Mouse (Mus musculus) cortical plate, adult 2 months (tissue): Measurements from ENCODE around the gene T2. TPM values are rescaled to one million over a fixed set of nuclear protein-coding genes. Genes with fewer than 3 reads are reported as not detected.
A peak's percentile ranks its signal among the peaks of the same experiment; 100 is the strongest.

Experiments used
- H3K27ac ChIP-seq: fragments of 200-500 bp; 2 replicates; pipeline ENCODE4 v1.5.1; 2012; ENCODE audit warnings: low read length, control low read depth, inconsistent platforms; ENCODE audit not compliant: insufficient read depth
- H3K4me1 ChIP-seq: fragments of 200-500 bp; 2 replicates; pipeline ENCODE4 v1.6.1; 2011; ENCODE audit warnings: low read length; ENCODE audit not compliant: control insufficient read depth, insufficient read depth
- H3K4me3 ChIP-seq: fragments of 200-500 bp; 2 replicates; pipeline ENCODE4 v1.5.1; 2011; ENCODE audit warnings: mild to moderate bottlenecking, low read length, control low read depth; ENCODE audit not compliant: insufficient read depth
- CTCF ChIP-seq: fragments of 200-500 bp; IDR thresholded peaks from 2 replicates; pipeline ENCODE4 v1.5.1; 2011; ENCODE audit warnings: mild to moderate bottlenecking, control low read depth, low read length; ENCODE audit not compliant: insufficient read depth; ENCODE audit errors: extremely low read depth
- POLR2A ChIP-seq: fragments of 200-500 bp; IDR thresholded peaks from 2 replicates; pipeline ENCODE4 v1.6.1; 2011; ENCODE audit warnings: mild to moderate bottlenecking, low read length, control low read depth; ENCODE audit not compliant: insufficient read depth; ENCODE audit errors: extremely low read depth
- polyA plus RNA-seq: library from polyadenylated mRNA; depleted of rRNA; stranded (reverse); fragments of >200 nt; gene quantifications from 2 replicates; pipeline ENCODE4 v1.2.3, GENCODE M21; 2012

T2 gene
- polyA plus RNA-seq, 1 experiment = 1.2 TPM

GRCm38 (mm10) chr17:8410330-8410729, 54.5 kb downstream of the T2 start:
- Histone ChIP-seq H3K27ac (no peak overlapping the region), H3K4me3 (no peak overlapping the region), H3K4me1 (no peaks in the 10 kb centered on the region)
- TF ChIP-seq POLR2A (no peak), CTCF (no peak)

- Histone ChIP-seq H3K4me3 (no peak overlapping the region), H3K4me1 (no peaks in the 10 kb centered on the region), H3K27ac (no peak overlapping the region)
- TF ChIP-seq CTCF = no peak
- TF ChIP-seq POLR2A = no peak
Measured at GRCm38 (mm10) chr17:8413656-8414055, 57.9 kb downstream of the T2 start.

DNA sequence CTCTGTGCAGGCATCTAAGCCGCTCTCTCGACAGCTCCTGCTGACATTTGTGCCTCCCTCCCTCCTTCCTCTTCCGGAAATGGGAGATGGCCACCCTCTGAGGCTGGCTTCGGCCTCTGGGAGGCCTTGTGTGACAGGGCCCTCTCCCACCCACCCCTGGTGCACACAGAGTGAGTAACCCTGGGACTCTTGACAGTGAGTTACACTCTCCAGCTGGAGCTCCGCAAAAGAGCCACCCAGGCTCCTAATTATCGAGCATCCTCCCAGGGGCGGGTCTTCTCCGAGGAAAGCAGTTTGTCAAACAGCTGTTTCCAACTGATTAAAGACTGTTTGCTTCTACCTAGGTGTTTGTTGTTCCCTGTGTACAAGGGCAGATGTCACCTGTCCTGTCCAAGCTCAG, 59.7 kb downstream of the T2 start:
- Histone ChIP-seq H3K4me1 (no peaks in the 10 kb centered on the region), H3K27ac (no peak overlapping the region), H3K4me3 (no peak overlapping the region)
- no peak for TF ChIP-seq CTCF
- no peak for TF ChIP-seq POLR2A

GRCm38 (mm10) chr17:8416865-8417264, 61.1 kb downstream of the T2 start:
- H3K4me3 ChIP-seq = no peak overlapping the region
- no peak overlapping the region for H3K27ac ChIP-seq
- TF ChIP-seq CTCF (no peak), POLR2A (no peak)
- no peaks in the 10 kb centered on the region for H3K4me1 ChIP-seq

DNA sequence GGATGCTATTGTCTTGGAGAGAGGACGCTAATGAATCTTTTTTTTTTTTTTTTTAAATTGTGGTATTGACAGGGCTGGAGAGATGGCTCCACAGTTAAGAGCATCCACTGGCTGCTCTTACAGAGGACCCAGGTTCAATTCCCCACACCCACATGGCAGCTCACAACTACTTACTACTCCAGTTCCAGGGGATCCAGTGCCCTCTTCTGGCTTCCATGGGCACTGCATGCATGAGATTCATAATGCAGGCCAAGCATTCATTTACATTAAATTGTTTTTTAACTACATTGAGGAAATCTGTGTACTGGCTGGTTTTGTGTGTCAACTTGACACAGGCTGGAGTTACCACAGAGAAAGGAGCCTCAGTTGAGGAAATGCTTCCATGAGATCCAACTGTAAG, 64.9 kb downstream of the T2 start:
- no peaks in the 10 kb centered on the region for H3K4me1 ChIP-seq
- H3K4me3 ChIP-seq = no peak overlapping the region
- no peak for TF ChIP-seq CTCF
- no peak for TF ChIP-seq POLR2A
- H3K27ac ChIP-seq = no peak overlapping the region

DNA sequence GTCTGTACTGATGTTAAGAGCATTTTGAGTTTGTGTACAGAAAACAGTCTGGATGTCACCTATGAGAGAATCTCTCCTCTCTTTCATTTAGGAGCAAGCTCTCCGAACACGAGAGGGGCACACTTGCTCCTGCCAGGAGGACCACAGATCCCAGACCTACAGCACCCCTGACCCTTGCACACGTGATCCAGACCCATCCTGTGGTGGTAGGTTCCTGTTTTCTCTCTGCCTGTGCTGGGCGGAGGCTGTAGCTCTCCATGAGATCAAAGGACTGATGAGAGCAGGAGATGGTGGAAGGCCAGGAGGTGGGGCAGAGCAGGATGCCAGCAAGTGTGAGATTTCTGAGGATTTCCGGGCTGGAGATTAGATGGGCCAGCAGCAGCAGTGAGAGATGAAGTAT, 65.7 kb downstream of the T2 start:
- Histone ChIP-seq H3K27ac (no peak overlapping the region), H3K4me1 (no peaks in the 10 kb centered on the region), H3K4me3 (no peak overlapping the region)
- TF ChIP-seq POLR2A (no peak), CTCF (no peak)

- TF ChIP-seq CTCF = peak; percentile 36
- no peak for TF ChIP-seq POLR2A
- Histone ChIP-seq H3K27ac (no peak overlapping the region), H3K4me3 (no peak overlapping the region), H3K4me1 (no peaks in the 10 kb centered on the region)
Measured at GRCm38 (mm10) chr17:8423283-8423682, 67.5 kb downstream of the T2 start.

GRCm38 (mm10) chr17:8429436-8429835, 73.6 kb downstream of the T2 start:
- no peak overlapping the region for H3K27ac ChIP-seq
- H3K4me3 ChIP-seq = no peak overlapping the region
- H3K4me1 ChIP-seq = no peaks in the 10 kb centered on the region; the same call in 1 of the 2 replicates
- TF ChIP-seq POLR2A (no peak), CTCF (no peak)

DNA sequence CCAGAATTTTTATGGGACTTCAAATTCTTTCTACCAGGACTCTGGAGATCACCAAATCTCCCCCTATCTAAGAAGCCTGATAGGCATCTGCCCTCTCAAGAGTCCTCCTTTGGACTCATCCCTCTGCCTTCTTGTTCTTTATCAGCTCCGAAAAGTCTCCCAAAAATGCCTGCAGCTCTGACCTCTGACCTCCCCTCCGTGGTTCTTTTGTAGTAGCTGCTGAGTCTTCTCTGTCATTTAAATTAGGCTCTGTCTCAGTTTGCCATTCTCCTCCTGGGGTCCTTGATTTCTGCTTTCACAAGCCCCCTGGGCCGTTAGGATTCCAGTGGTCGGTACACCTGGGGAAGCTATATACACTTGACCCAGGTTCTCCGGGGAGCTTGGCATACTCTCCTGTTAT, 74.1 kb downstream of the T2 start:
- Histone ChIP-seq H3K4me3 (no peak overlapping the region), H3K4me1 (no peaks in the 10 kb centered on the region; the same call in 1 of the 2 replicates), H3K27ac (no peak overlapping the region)
- no peak for TF ChIP-seq POLR2A

DNA sequence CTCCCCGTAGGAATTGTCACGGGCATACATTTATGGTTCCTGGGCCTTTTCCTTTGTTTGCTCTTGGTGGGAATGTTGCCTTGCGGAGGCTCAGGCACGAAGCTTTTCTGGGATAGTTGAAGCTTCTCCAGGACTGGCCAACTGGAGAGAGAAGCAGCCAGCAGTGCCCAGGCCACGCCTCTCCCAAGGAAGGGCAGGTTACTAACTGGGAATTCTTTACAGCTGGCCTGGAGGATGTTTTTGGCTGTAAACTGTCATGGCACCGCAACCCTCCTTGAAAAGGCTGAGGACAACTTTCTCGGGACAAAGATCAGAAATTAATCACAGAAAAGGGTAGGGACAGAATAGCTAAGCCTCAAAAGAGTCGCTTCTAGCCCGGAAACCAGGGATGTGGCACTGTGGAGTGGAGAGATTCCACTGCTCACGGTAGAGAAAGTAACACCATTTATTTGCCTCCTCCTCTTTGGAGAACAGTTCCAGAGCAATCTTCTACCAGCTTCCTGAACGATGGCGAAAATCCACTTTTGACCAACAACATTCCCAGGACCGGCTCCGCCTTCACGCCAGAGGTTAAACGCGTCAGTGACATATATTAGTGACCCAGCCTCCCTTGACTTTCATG, 76.5 kb downstream of the T2 start:
- H3K4me3 ChIP-seq = no peak overlapping the region
- no peak overlapping the region for H3K27ac ChIP-seq
- no peak for TF ChIP-seq POLR2A
- TF ChIP-seq CTCF = no peak
- no peaks in the 10 kb centered on the region; the same call in 1 of the 2 replicates for H3K4me1 ChIP-seq
